Mouse (Mus musculus): ENCODE measurements around the gene Rbpjl. TPM values are rescaled to one million over a fixed set of nuclear protein-coding genes. Genes with fewer than 3 reads are reported as not detected.

Gene Rbpjl
- 0.07 and 0.17 TPM in 2 replicates for polyA plus RNA-seq (2012; rRNA removed)

GRCm38 (mm10) chr2:164402906-164403305 lies at the start of gene Rbpjl:
Rbpjl (plus strand) TSS chr2:164403141.

GRCm38 (mm10) chr2:164389020-164389419 lies 13.9 kb upstream of the Rbpjl start, which contains the start of gene Slpi:
Slpi (minus strand) TSS chr2:164389095.

GRCm38 (mm10) chr2:164405060-164405459 lies 2.1 kb downstream of the Rbpjl start, which contains the start of gene Matn4:
Matn4 (minus strand) TSS chr2:164405160.

GRCm38 (mm10) chr2:164443460-164444000 lies 40.6 kb downstream of the Rbpjl start, which contains the start of gene Sdc4:
Sdc4 (minus strand) TSS chr2:164443887.

GRCm38 (mm10) chr2:164456864-164457300 lies 53.9 kb downstream of the Rbpjl start, which contains the start of gene Sys1:
Sys1 (plus strand) TSS chr2:164456964.

GRCm38 (mm10) chr2:164460745-164461551 lies 58.0 kb downstream of the Rbpjl start, which contains the start of gene Gm20458:
Gm20458 (plus strand) TSS chr2:164460967.

Other genes starting within 250 kb of the Rbpjl start
- 0.08 and 0.24 TPM in 2 replicates for gene Kcns1, start 232.0 kb upstream of the Rbpjl start, polyA plus RNA-seq (2012; rRNA removed)
- gene Wfdc5, start 220.4 kb upstream of the Rbpjl start, polyA plus RNA-seq (2012; rRNA removed), result not detected in 2 replicates
- not detected in 2 replicates for gene Wfdc12, start 212.5 kb upstream of the Rbpjl start, polyA plus RNA-seq (2012; rRNA removed)
- gene Wfdc15a, start 203.0 kb upstream of the Rbpjl start, polyA plus RNA-seq (2012; rRNA removed), result not detected in 2 replicates
- gene Wfdc15b, start 181.5 kb upstream of the Rbpjl start, polyA plus RNA-seq (2012; rRNA removed), result 0.22 TPM in 1 of 2 replicates, not detected in the other
- gene Svs2, start 164.7 kb upstream of the Rbpjl start, polyA plus RNA-seq (2012; rRNA removed), result not detected in 2 replicates
- gene Svs3b, start 146.5 kb upstream of the Rbpjl start, polyA plus RNA-seq (2012; rRNA removed), result not detected in 2 replicates
- gene Svs4, start 124.7 kb upstream of the Rbpjl start, polyA plus RNA-seq (2012; rRNA removed), result not detected in 2 replicates
- gene Svs3a, start 113.9 kb upstream of the Rbpjl start, polyA plus RNA-seq (2012; rRNA removed), result not detected in 2 replicates
- gene Svs6, start 86.4 kb upstream of the Rbpjl start, polyA plus RNA-seq (2012; rRNA removed), result not detected in 2 replicates
- not detected in 2 replicates for gene Svs5, start 70.4 kb upstream of the Rbpjl start, polyA plus RNA-seq (2012; rRNA removed)
- 0.68 and 1.5 TPM in 2 replicates for gene Slpi, start 14.0 kb upstream of the Rbpjl start, polyA plus RNA-seq (2012; rRNA removed)
- 2.9 and 14.2 TPM in 2 replicates for gene Matn4, start 2.0 kb downstream of the Rbpjl start, polyA plus RNA-seq (2012; rRNA removed)
- gene Sdc4, start 40.7 kb downstream of the Rbpjl start, polyA plus RNA-seq (2012; rRNA removed), result 7.6 and 10.2 TPM in 2 replicates
- 38.9 and 39.1 TPM in 2 replicates for gene Sys1, start 53.8 kb downstream of the Rbpjl start, polyA plus RNA-seq (2012; rRNA removed)
- 6.1 and 9.4 TPM in 2 replicates for gene Gm20458, start 57.8 kb downstream of the Rbpjl start, polyA plus RNA-seq (2012; rRNA removed)
- gene Trp53tg5, start 70.6 kb downstream of the Rbpjl start, polyA plus RNA-seq (2012; rRNA removed), result not detected in 2 replicates
- gene Dbndd2, start 83.0 kb downstream of the Rbpjl start, polyA plus RNA-seq (2012; rRNA removed), result 3.9 and 4.5 TPM in 2 replicates
- gene Pigt, start 94.4 kb downstream of the Rbpjl start, polyA plus RNA-seq (2012; rRNA removed), result 46.1 and 59.7 TPM in 2 replicates
- gene Wfdc2, start 159.3 kb downstream of the Rbpjl start, polyA plus RNA-seq (2012; rRNA removed), result 20.7 and 21.6 TPM in 2 replicates
- gene Spint3, start 170.3 kb downstream of the Rbpjl start, polyA plus RNA-seq (2012; rRNA removed), result not detected in 2 replicates
- gene Wfdc6a, start 182.3 kb downstream of the Rbpjl start, polyA plus RNA-seq (2012; rRNA removed), result 0.06 TPM in 1 of 2 replicates, not detected in the other
- 0.09 TPM in 1 of 2 replicates, not detected in the other for gene Eppin, start 190.5 kb downstream of the Rbpjl start, polyA plus RNA-seq (2012; rRNA removed)
- not detected in 2 replicates for gene Wfdc6b, start 210.4 kb downstream of the Rbpjl start, polyA plus RNA-seq (2012; rRNA removed)
- not detected in 2 replicates for gene Wfdc8, start 210.5 kb downstream of the Rbpjl start, polyA plus RNA-seq (2012; rRNA removed)
- not detected in 2 replicates for gene Wfdc16, start 235.7 kb downstream of the Rbpjl start, polyA plus RNA-seq (2012; rRNA removed)

Data from central nervous system, embryonic 11.5 days (tissue).